Mouse (Mus musculus): ENCODE results near the gene Glis3. TPM values are rescaled to one million over a fixed set of nuclear protein-coding genes. Genes with fewer than 3 reads are reported as not detected.
A peak's percentile ranks its signal among the peaks of the same experiment; 100 is the strongest.

The Glis3 gene
- total RNA-seq (2021) = 10 to 100 TPM; 21.8 to 27.3 TPM

GRCm38 (mm10) chr19:28679776-28680391, at the start of gene Glis3:
Glis3 (minus strand) TSS chr19:28680077.
- DNase-seq = peak; percentile 29 to 32

- DNase-seq = peak; percentile 57 to 74
Measured at GRCm38 (mm10) chr19:28726161-28726880, 46.4 kb upstream of the Glis3 start.

GRCm38 (mm10) chr19:28724641-28725040, 44.8 kb upstream of the Glis3 start:
- no peak for DNase-seq

GRCm38 (mm10) chr19:28722626-28723025, 42.7 kb upstream of the Glis3 start:
- DNase-seq = no peak

- peak in 1 of 2 experiments; percentile 16 for DNase-seq
Measured at GRCm38 (mm10) chr19:28721834-28722233, 42.0 kb upstream of the Glis3 start.

GRCm38 (mm10) chr19:28720016-28720415, 40.1 kb upstream of the Glis3 start:
- no peak for DNase-seq

- DNase-seq = no peak
Measured at GRCm38 (mm10) chr19:28714674-28715073, 34.8 kb upstream of the Glis3 start.

- DNase-seq = no peak
Measured at GRCm38 (mm10) chr19:28697718-28698117, 17.8 kb upstream of the Glis3 start.

GRCm38 (mm10) chr19:28686398-28686797, 6.5 kb upstream of the Glis3 start:
- DNase-seq = no peak

- no peak for DNase-seq
Measured at GRCm38 (mm10) chr19:28685484-28685883, 5.6 kb upstream of the Glis3 start.

GRCm38 (mm10) chr19:28684347-28684746, 4.5 kb upstream of the Glis3 start:
- DNase-seq = no peak

- no peak for DNase-seq
Measured at GRCm38 (mm10) chr19:28683346-28683745, 3.5 kb upstream of the Glis3 start.

GRCm38 (mm10) chr19:28679291-28679775, 544 bp downstream of the Glis3 start:
- DNase-seq = peak in 1 of 2 experiments; percentile 24

GRCm38 (mm10) chr19:28678646-28679270, 1.1 kb downstream of the Glis3 start:
- no peak for DNase-seq

GRCm38 (mm10) chr19:28677728-28678438, 2.0 kb downstream of the Glis3 start:
- DNase-seq = no peak

- no peak for DNase-seq
Measured at GRCm38 (mm10) chr19:28677045-28677727, 2.7 kb downstream of the Glis3 start.

- no peak for DNase-seq
Measured at GRCm38 (mm10) chr19:28663781-28664180, 16.1 kb downstream of the Glis3 start.

- DNase-seq = no peak
Measured at GRCm38 (mm10) chr19:28663148-28663547, 16.7 kb downstream of the Glis3 start.

GRCm38 (mm10) chr19:28662474-28662873, 17.4 kb downstream of the Glis3 start:
- no peak for DNase-seq

GRCm38 (mm10) chr19:28660912-28661311, 19.0 kb downstream of the Glis3 start:
- no peak for DNase-seq

- no peak for DNase-seq
Measured at GRCm38 (mm10) chr19:28657686-28658195, 22.1 kb downstream of the Glis3 start.

GRCm38 (mm10) chr19:28656882-28657281, 23.0 kb downstream of the Glis3 start:
- DNase-seq = no peak
